Mouse (Mus musculus): ENCODE measurements around the gene Myrf.

DNA sequence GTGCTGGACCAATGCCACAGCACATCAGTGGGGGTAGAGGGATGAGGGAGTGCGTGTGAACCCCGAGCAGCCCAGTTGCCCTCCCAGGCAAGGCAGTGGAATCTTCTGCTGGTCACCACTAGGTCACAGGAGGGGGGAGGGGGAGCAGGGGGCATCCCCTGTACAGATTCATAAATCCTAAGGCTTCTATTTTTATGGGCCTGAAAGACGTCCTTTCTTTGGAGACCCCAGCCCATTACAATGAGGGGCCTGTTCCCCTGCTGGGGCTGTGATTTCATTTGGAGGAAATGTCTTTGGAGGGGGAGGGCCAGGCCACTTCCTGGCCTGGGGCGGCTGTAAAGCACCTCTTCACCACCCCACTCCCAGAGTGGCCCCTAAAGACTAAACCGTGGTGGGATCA, 33.5 kb upstream of the Myrf start:
- TF ChIP-seq POLR2A (IDR thresholded peaks at IDR 0.05; ENCODE audit: insufficient read depth, low read length) = no peak
- no peak for TF ChIP-seq CTCF (IDR thresholded peaks at IDR 0.05; ENCODE audit: low read depth, low read length)
- no peak for TF ChIP-seq EP300 (IDR thresholded peaks at IDR 0.05; ENCODE audit: insufficient read depth, low read depth, low read length)

All from ES-Bruce4 (cell line).